Mouse (Mus musculus) heart, postnatal 0 days (tissue): Measurements from ENCODE around the gene Zfp951. TPM values are rescaled to one million over a fixed set of nuclear protein-coding genes. Genes with fewer than 3 reads are reported as not detected.

ENCODE experiments used
- polyA plus RNA-seq: library from polyadenylated mRNA; unstranded; fragments of >200 nt; fragmentation: Nextera tagmentation; extraction: Ambion mirVana; gene quantifications from 2 replicates; pipeline ENCODE4 v1.2.1, GENCODE M21; 2015
- total RNA-seq: library from RNA; depleted of rRNA; stranded (reverse); fragments of >200 nt; gene quantifications from 2 replicates; pipeline ENCODE4 v1.2.3, GENCODE M21; 2014; ENCODE audit warnings: low replicate concordance; rRNA removed

Gene Zfp951
- total and polyA plus RNA-seq, 2 experiments from 2014 or later, result 0.27 to 1.6 TPM

Other genes with a start within 250 kb of the Zfp951 start
- 0.04 TPM in 1 of 2 replicates, not detected in the other for gene Abcg3, start 122.6 kb upstream of the Zfp951 start, total RNA-seq
- gene Abcg3, start 122.6 kb upstream of the Zfp951 start, polyA plus RNA-seq, result 0.31 and 0.52 TPM in 2 replicates